ENCODE assay signal across 17 mouse cellular contexts in genomic region chr1:135673423-135673822, GRCm38 (mm10). TPM values are rescaled to one million over a fixed set of nuclear protein-coding genes. Genes with fewer than 3 reads are reported as not detected.
DNase-seq lines count a peak whose midpoint lies in the region; ATAC-seq and TF ChIP-seq lines count a peak whose summit lies in the region.
"Had no signal": no experiment of that assay in that cellular context is flagged by ENCODE, and none has a peak within 500 bp of the region (broad histone marks: within the 10 kb centered on the region; RNA-seq: fewer than 3 reads in every experiment).

No protein-coding gene starts in this region.

- H3K4me2 ChIP-seq in kidney, postnatal 0 days (ENCODE audit: low read length), result no peak overlapping the region
- H3K4me2 ChIP-seq: embryonic facial prominence, embryonic 12.5 days; liver, embryonic 15.5 days had no signal

- no peak for ATAC-seq in kidney, postnatal 0 days (replicated peaks; ENCODE audit: low FRiP score, low read depth)
- ATAC-seq: hindbrain, postnatal 0 days had no signal

- H3K4me1 ChIP-seq in kidney, postnatal 0 days (replicated peaks; ENCODE audit: insufficient read depth, low read length), result peaks cover 19% of the 10 kb centered on the region

- WGBS in kidney, postnatal 0 days, result 43% methylated on average over 14 of the region's 14 CpGs

- no peaks in the 10 kb centered on the region for H3K27me3 ChIP-seq in kidney, postnatal 0 days (ENCODE audit: insufficient read depth, low read length)
- H3K27me3 ChIP-seq: embryonic facial prominence, embryonic 12.5 days; liver, embryonic 15.5 days had no signal

- H3K36me3 ChIP-seq in kidney, postnatal 0 days (ENCODE audit: insufficient read depth, low read length), result no peaks in the 10 kb centered on the region
- H3K36me3 ChIP-seq: embryonic facial prominence, embryonic 12.5 days; limb, embryonic 10.5 days; liver, embryonic 15.5 days had no signal

- no peak for TF ChIP-seq CTCF in gastrocnemius, adult 2 months (IDR thresholded peaks at IDR 0.05)
- TF ChIP-seq CTCF in kidney, postnatal 0 days (IDR thresholded peaks at IDR 0.05; ENCODE audit: low read depth), result no peak

- H3K27ac ChIP-seq in gastrocnemius, adult 2 months, result peak overlapping the region; percentile 65
- peak overlapping the region; percentile 14; the same call in 1 of the 2 replicates for H3K27ac ChIP-seq in kidney, postnatal 0 days
- H3K27ac ChIP-seq: hindbrain, postnatal 0 days; liver, embryonic 15.5 days had no signal

- intact Hi-C loops in gastrocnemius, adult 2 months (cut with DNase I), result no loop called here

- H3K9ac ChIP-seq in kidney, postnatal 0 days (ENCODE audit: low read depth, low read length), result no peak overlapping the region
- H3K9ac ChIP-seq: embryonic facial prominence, embryonic 12.5 days; liver, embryonic 15.5 days had no signal

- peak overlapping the region; percentile 1; the same call in 1 of the 2 replicates for H3K4me3 ChIP-seq in gastrocnemius, adult 2 months
- no peak overlapping the region for H3K4me3 ChIP-seq in kidney, postnatal 0 days (replicated peaks; ENCODE audit: low read depth, low read length)
- H3K4me3 ChIP-seq: embryonic facial prominence, embryonic 12.5 days; limb, embryonic 10.5 days; liver, embryonic 15.5 days; myocyte had no signal

- no peaks in the 10 kb centered on the region for H3K9me3 ChIP-seq in kidney, postnatal 0 days (replicated peaks; ENCODE audit: low read length)
- H3K9me3 ChIP-seq: embryonic facial prominence, embryonic 12.5 days; limb, embryonic 10.5 days; liver, embryonic 15.5 days had no signal

- DNase-seq in gastrocnemius, adult 2 months, result no peak
- no peak for DNase-seq in gastrocnemius, postnatal 4 days (ENCODE audit: low spot score in 2 of 2)
- DNase-seq in kidney, postnatal 0 days (ENCODE audit: low spot score), result peak; percentile 29
- DNase-seq in kidney, adult 18-20 months, result no peak
- DNase-seq in thymus, postnatal 14 days, result peak; percentile 30
- DNase-seq in thymus, postnatal 0 days (ENCODE audit: low spot score), result no peak
- DNase-seq in kidney, postnatal 25 days, result peak; percentile 35 to 55
- no peak for DNase-seq in right cerebral cortex, adult 2 months (ENCODE audit: low spot score in 2 of 2)
- DNase-seq: adrenal gland, adult 8-10 months; cerebellum, adult 18-20 months; gastrocnemius, postnatal 25 days; right cerebral cortex, adult 18-20 months had no signal

RNA-seq across cellular contexts. Expression of gene Csrp1, which starts 46.4 kb away (rescaled TPM):
- total RNA-seq in gastrocnemius, adult 2 months (2021), result 10 to 100 TPM; 18.9 to 25.0 TPM
- 100 to 1,000 TPM; 109 to 114 TPM for total RNA-seq in gastrocnemius, postnatal 4 days (2021)
- 189 and 190 TPM in 2 replicates for polyA plus RNA-seq in kidney, postnatal 0 days (2015; fragmentation: Nextera tagmentation; extraction: Ambion mirVana)
- polyA plus RNA-seq in thymus, postnatal 0 days (2015; fragmentation: Nextera tagmentation; extraction: Ambion mirVana), result 162 and 178 TPM in 2 replicates

Comparison
In these comparisons a context has a peak if more than half of its experiments do, and no peak if none do; other contexts are left out.
1. DNase-seq: peak in kidney, postnatal 0 days (single experiment), thymus, postnatal 14 days (single experiment) and kidney, postnatal 25 days (2 of 2); none in gastrocnemius, adult 2 months (single experiment), gastrocnemius, postnatal 4 days (0 of 2), kidney, adult 18-20 months (single experiment), thymus, postnatal 0 days (single experiment) and right cerebral cortex, adult 2 months (0 of 2).
2. RNA of gene Csrp1, which starts 46.4 kb away (total RNA-seq): 109 to 114 TPM in gastrocnemius, postnatal 4 days; 18.9 to 25.0 TPM in gastrocnemius, adult 2 months; every median in the first group is over 4 times any median in the second.